Mouse (Mus musculus): Measurements from ENCODE around the gene Agrp. TPM values are rescaled to one million over a fixed set of nuclear protein-coding genes. Genes with fewer than 3 reads are reported as not detected.

Agrp gene
- polyA plus RNA-seq (2015; fragmentation: Nextera tagmentation; extraction: Ambion mirVana): 0.77 and 1.1 TPM in 2 replicates

DNA sequence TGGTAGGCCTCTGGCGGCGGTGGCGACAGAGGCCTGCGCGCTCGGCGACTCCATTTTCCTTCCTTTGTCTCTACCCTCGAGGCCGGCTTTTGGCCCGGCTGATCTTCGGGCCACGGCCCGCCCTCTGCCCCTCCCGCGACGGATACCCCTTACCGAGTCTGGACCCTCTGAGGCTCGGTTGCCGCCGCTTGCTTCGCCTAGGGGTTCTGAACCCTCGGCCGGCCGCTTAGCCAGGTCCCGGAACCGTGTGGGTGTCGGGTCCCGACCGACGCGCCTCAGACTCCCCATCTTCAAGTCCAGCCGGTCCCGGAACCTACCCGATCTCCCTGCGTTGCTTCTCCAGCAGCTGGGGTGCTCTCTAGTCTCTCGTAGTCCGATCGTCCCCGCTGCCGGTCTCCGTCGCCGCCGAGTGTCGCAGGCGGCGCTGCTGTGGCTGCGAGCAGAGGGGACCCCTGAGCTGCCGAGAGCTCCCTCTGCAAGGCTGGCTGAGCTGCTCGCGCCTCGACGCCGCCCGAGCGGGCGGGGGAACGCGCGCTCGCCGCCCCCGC, at the start of gene Agrp:
Gene Agrp (minus strand): TSS at position 431 of the 548 bp plus-strand sequence.
- ATAC-seq (ENCODE audit: insufficient read depth, low FRiP score, low read depth): peak; percentile 5; the same call in 1 of the 2 replicates

DNA sequence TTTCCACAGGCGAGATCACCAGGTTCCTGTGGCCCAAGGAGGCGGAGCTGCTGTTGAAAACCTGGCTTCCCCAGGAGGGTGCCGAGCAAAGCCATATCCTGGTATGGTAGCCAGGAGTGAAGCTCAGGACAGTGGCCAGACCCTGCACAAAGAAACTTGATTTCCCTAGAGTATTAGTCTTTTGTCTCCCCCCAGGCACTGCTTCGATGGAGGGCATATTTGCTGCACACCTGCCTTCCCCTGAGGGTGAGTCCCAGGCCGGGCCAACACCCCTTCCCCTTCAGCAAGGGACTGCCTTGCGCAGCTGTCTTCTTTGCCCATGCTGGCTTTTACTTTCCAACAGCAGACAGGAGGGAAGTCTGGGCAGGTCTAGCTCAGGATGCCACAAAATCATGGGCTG, 49.4 kb upstream of the Agrp start:
- Histone ChIP-seq H3K4me1 (peaks cover 7% of the 10 kb centered on the region), H3K4me2 (no peak overlapping the region), H3K9ac (no peak overlapping the region), H3K36me3 (peaks cover 8% of the 10 kb centered on the region), H3K27me3 (replicated peaks) (no peaks in the 10 kb centered on the region), H3K4me3 (replicated peaks) (no peak overlapping the region), H3K27ac (no peak overlapping the region), H3K9me3 (no peaks in the 10 kb centered on the region)
- ATAC-seq (ENCODE audit: insufficient read depth, low FRiP score, low read depth): no peak
- WGBS: 63% methylated on average over 6 of the region's 6 CpGs

More for the DNA sequence above, at the start of gene Agrp:
- Histone ChIP-seq H3K4me3 (replicated peaks) (peak within 1 kb of the TSS; percentile 89), H3K9ac (peak within 1 kb of the TSS; percentile 97), H3K27ac (peak within 1 kb of the TSS; percentile 100), H3K36me3 (no peaks in the 10 kb centered on the region), H3K27me3 (replicated peaks) (no peaks in the 10 kb centered on the region), H3K9me3 (no peaks in the 10 kb centered on the region), H3K4me1 (peaks cover 19% of the 10 kb centered on the region), H3K4me2 (peak within 1 kb of the TSS; percentile 92)
- 0% methylated on average over 63 of the region's 63 CpGs for WGBS

DNA sequence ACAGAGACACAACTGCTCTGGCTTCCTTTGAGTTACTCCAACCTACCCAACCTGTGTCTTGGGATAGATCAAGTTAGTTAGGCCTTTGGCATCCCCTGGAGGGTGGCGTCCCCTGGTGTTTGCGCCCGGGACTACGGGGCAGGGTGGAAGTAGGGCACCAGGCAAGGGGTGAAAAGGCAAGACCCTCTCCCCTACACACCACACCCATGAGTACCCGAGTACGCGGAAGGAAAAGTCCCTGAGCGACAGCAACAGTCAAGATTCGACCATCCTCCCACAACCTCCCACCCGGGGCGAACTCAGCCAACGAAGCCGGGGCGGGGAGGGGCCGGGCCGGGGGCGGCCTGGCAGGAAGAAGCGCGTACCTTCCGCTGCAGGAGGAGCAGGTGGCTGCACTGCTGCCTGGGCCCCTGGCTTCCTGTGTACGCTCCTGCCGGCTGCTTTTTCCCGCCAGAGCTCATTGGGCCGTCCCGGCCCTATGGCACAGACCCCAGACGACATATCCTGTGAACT, 48.7 kb upstream of the Agrp start, which contains the start of gene Carmil2:
Gene Carmil2 (plus strand): TSS at position 479 of the 513 bp plus-strand sequence.
- H3K9ac ChIP-seq: no peak within 1 kb of the TSS

DNA sequence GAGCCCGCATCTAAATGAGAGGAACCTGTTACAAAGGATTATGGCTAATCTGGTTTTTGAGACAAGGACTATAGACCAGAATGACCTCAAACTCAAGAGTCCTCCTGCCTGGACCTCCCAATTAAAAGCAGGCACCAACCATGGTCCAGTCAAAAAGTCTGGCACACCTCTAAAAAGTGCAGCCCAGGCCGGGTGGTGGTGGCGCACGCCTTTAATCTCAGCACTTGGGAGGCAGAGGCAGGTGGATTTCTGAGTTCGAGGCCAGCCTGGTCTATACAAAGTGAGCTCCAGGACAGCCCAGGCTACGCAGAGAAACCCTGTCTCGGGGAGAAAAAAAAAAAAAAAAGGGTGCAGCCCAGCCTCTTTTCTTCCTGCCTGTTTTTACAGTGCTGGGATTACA, 48.1 kb upstream of the Agrp start:
- Histone ChIP-seq H3K9me3 (no peaks in the 10 kb centered on the region), H3K36me3 (peaks cover 20% of the 10 kb centered on the region), H3K9ac (no peak overlapping the region), H3K4me3 (replicated peaks) (no peak overlapping the region), H3K27me3 (replicated peaks) (no peaks in the 10 kb centered on the region), H3K4me1 (peaks cover 7% of the 10 kb centered on the region), H3K27ac (no peak overlapping the region), H3K4me2 (peak overlapping the region; percentile 46; the same call in 1 of the 2 replicates)
- ATAC-seq (ENCODE audit: insufficient read depth, low FRiP score, low read depth): no peak
- 69% methylated on average over 7 of the region's 7 CpGs for WGBS

More for the DNA sequence above, 48.7 kb upstream of the Agrp start, which contains the start of gene Carmil2:
- Histone ChIP-seq H3K9me3 (no peaks in the 10 kb centered on the region), H3K4me2 (peak within 1 kb of the TSS; percentile 46), H3K27me3 (replicated peaks) (no peaks in the 10 kb centered on the region), H3K27ac (no peak within 1 kb of the TSS), H3K4me1 (peaks cover 7% of the 10 kb centered on the region), H3K36me3 (peaks cover 15% of the 10 kb centered on the region), H3K4me3 (replicated peaks) (peak within 1 kb of the TSS; percentile 17; the same call in 1 of the 2 replicates)
- peak; percentile 37; the same call in 1 of the 2 replicates for ATAC-seq (ENCODE audit: insufficient read depth, low FRiP score, low read depth)
- WGBS: 4% methylated on average over 25 of the region's 26 CpGs

DNA sequence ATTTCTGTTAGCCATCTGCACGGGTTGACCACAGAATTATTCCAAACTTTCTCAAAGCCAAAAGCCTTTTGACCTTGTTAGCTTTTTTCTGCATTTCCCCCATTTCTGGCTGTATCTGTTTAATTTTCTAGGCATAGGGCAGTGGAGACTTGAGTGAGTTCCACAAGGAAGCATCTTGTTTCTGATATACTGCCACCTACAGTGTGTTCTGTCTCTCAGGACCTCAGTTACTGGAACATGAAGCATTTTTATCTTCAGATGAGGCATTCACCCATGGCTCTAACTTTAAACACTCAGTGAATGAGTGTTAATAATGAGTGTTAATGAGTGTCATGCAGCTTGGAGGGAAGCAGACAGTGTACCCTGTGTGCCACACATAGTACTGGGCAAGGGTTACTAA, 40.7 kb upstream of the Agrp start:
- no peaks in the 10 kb centered on the region for H3K27me3 ChIP-seq (replicated peaks)
- H3K4me2 ChIP-seq: no peak overlapping the region
- no peak for ATAC-seq (ENCODE audit: insufficient read depth, low FRiP score, low read depth)
- H3K4me3 ChIP-seq (replicated peaks): no peak overlapping the region
- no peaks in the 10 kb centered on the region for H3K4me1 ChIP-seq
- WGBS: 79% methylated on average over 1 of the region's 1 CpGs
- H3K9ac ChIP-seq: no peak overlapping the region
- H3K9me3 ChIP-seq: no peaks in the 10 kb centered on the region
- H3K36me3 ChIP-seq: peaks cover 51% of the 10 kb centered on the region
- H3K27ac ChIP-seq: no peak overlapping the region

DNA sequence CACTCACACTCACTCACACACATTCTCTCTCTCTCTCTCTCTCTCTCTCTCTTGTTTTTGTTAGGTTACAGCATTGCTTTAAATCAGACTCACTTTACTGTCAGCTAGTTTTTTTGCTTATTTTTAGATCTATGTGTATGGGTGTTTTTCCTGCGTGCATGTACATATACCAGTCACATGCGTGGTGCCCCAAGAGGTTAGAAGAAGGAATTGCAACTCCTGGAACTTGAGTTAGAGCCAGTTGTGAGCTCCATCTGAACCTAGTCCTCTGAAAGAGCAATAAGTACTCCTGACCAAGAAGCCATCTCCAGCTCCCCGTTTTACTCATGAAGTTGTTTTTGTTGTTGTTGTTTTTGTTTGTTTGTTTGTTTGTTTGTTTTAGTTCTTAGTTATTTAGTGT, 24.0 kb upstream of the Agrp start:
- no peak overlapping the region for H3K27ac ChIP-seq
- no peaks in the 10 kb centered on the region for H3K9me3 ChIP-seq
- ATAC-seq (ENCODE audit: insufficient read depth, low FRiP score, low read depth): no peak
- H3K27me3 ChIP-seq (replicated peaks): no peaks in the 10 kb centered on the region
- WGBS: 77% methylated on average over 3 of the region's 3 CpGs
- no peak overlapping the region for H3K9ac ChIP-seq
- H3K36me3 ChIP-seq: peaks cover 19% of the 10 kb centered on the region
- no peak overlapping the region for H3K4me3 ChIP-seq (replicated peaks)
- no peak overlapping the region for H3K4me2 ChIP-seq
- H3K4me1 ChIP-seq: no peaks in the 10 kb centered on the region

DNA sequence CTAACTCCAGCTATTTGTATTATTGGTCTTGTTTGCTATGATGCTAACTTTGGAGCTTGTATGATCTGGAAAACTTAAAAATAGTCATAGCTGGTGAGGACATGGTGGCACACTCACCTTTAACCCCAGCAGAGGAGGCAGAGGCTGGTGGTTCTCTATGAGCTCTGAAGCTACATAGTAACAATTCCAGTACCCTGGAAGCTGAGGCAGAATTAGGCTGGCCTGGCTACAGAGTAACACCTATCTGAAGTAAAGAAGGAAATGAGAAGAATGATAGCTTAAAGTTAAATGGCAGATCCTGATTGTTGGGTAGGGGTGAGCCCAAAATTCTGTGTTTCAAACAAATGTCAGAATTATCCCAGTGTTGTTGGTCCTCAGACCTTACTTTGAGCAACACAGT, 20.4 kb upstream of the Agrp start:
- H3K27me3 ChIP-seq (replicated peaks): no peaks in the 10 kb centered on the region
- no peak overlapping the region for H3K9ac ChIP-seq
- no peak for ATAC-seq (ENCODE audit: insufficient read depth, low FRiP score, low read depth)
- H3K4me1 ChIP-seq: no peaks in the 10 kb centered on the region
- H3K9me3 ChIP-seq: no peaks in the 10 kb centered on the region
- peaks cover 7% of the 10 kb centered on the region; the same call in 1 of the 2 replicates for H3K36me3 ChIP-seq
- H3K4me2 ChIP-seq: no peak overlapping the region
- no peak overlapping the region for H3K27ac ChIP-seq
- no peak overlapping the region for H3K4me3 ChIP-seq (replicated peaks)

DNA sequence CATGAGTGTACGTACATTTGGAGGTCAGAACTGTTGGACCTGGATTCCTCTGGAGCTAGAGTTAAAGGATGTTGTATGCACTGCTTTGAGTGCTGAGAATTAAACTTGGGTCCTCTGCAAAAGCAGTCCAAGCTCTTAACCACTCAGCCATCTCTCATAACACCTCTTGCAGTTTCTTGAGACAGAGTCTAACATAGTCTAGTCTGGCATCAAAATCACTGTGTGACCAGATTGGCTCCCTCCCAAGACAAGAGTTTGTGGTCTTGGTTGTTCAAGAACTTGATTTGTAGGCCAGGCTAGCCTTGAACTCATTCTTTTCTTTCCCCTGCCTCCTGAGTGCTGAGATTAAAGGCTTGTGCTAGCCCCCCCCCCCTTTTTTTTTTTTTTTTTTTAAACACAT, 11.7 kb upstream of the Agrp start:
- Histone ChIP-seq H3K4me3 (replicated peaks) (no peak overlapping the region), H3K36me3 (peaks cover 20% of the 10 kb centered on the region), H3K9me3 (no peaks in the 10 kb centered on the region), H3K9ac (no peak overlapping the region), H3K4me1 (no peaks in the 10 kb centered on the region), H3K4me2 (no peak overlapping the region), H3K27ac (no peak overlapping the region), H3K27me3 (replicated peaks) (no peaks in the 10 kb centered on the region)
- 89% methylated on average over 1 of the region's 1 CpGs for WGBS
- no peak for ATAC-seq (ENCODE audit: insufficient read depth, low FRiP score, low read depth)

DNA sequence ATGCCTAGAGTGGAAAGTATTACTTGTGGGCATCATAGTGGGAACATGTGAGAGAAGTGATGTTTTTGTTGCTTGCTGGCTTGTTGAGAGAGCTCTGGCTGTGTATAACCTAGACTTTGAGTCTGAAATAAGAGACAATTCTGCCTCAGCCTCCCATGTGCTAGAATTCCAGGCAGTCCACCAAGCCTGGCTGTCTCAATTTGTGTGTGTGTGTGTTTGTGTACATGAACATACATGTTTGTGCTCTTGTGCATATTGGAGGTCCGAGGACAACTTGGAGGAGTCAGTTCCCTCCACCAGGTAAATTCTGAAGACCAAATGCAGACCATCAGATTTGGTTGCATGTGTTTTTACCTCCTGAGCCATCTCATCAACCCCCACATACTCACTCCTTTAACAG, 8.0 kb upstream of the Agrp start:
- H3K4me2 ChIP-seq: no peak overlapping the region
- H3K27ac ChIP-seq: no peak overlapping the region
- no peak for ATAC-seq (ENCODE audit: insufficient read depth, low FRiP score, low read depth)
- H3K36me3 ChIP-seq: peaks cover 18% of the 10 kb centered on the region
- no peaks in the 10 kb centered on the region for H3K9me3 ChIP-seq
- no peaks in the 10 kb centered on the region for H3K4me1 ChIP-seq
- H3K4me3 ChIP-seq (replicated peaks): no peak overlapping the region
- 90% methylated on average over 1 of the region's 1 CpGs for WGBS
- H3K27me3 ChIP-seq (replicated peaks): no peaks in the 10 kb centered on the region
- no peak overlapping the region for H3K9ac ChIP-seq

DNA sequence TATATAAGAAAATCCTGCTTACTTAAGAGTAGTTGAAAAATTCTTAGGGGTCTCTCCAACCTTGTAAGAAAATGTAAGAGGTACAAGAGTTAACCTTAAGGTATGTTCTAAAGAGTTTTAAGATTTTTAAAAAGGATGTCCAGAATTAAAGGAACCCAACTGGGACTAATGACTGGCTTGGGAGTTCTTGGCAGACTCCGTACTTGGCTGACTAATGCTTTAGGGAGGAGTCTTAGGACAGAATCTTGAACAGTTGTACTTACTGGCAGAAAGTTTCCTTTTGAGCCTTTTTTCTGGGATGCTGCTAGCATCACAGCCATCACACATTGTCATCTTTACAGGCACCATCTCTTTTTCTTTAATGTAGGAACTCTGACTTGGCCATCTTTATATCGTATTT, 3.3 kb upstream of the Agrp start:
- Histone ChIP-seq H3K9ac (no peak overlapping the region), H3K27ac (no peak overlapping the region), H3K4me3 (replicated peaks) (no peak overlapping the region), H3K4me2 (no peak overlapping the region), H3K27me3 (replicated peaks) (no peaks in the 10 kb centered on the region), H3K9me3 (no peaks in the 10 kb centered on the region), H3K4me1 (peaks cover 12% of the 10 kb centered on the region), H3K36me3 (peaks cover 9% of the 10 kb centered on the region; the same call in 1 of the 2 replicates)
- ATAC-seq (ENCODE audit: insufficient read depth, low FRiP score, low read depth): no peak
- WGBS: 60% methylated on average over 2 of the region's 2 CpGs

DNA sequence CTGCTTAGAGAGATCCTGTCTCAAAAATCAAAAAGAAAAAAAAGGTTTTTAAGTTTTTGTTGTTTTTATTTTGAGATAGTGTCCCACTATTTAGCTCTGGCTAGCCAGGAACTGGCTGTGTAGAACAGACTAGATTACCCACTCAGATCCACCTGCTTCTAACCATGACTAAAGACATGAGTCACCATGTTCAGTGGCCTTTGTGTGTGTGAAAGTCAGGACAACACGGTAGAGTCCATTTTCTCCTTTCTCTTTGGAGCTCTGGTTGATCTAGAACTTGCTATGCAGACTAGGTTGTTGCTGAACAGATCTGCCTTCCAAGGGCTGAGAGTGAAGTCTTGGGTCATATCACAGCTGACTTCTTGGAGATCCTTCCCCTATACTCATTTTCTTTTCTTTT, 2.6 kb upstream of the Agrp start:
- Histone ChIP-seq H3K4me2 (no peak overlapping the region), H3K4me1 (peaks cover 18% of the 10 kb centered on the region), H3K9me3 (no peaks in the 10 kb centered on the region), H3K27me3 (replicated peaks) (no peaks in the 10 kb centered on the region), H3K9ac (no peak overlapping the region), H3K27ac (0 out of 2 replicates have a peak overlapping the region, but pooled peaks have one; percentile 13), H3K36me3 (peaks cover 5% of the 10 kb centered on the region; the same call in 1 of the 2 replicates), H3K4me3 (replicated peaks) (no peak overlapping the region)
- WGBS: 63% methylated on average over 1 of the region's 1 CpGs
- no peak for ATAC-seq (ENCODE audit: insufficient read depth, low FRiP score, low read depth)

DNA sequence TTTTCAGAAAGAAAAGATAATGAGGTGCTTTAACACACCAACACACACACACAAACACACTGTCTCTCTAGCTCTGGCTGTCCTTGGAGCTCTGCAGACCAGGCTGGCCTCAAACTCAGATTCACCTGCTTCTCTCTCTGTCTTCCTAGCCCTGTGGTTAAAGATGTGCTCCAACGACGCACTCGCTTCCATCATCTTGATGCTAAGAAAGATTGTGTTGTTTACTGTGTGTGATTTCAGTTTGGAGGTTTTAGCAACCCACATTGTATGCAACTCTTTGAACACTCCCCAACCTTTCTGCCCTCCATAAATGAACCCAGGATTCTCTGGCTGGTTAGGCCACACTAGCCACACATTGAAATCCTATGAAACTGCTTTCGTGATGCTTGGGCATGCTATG, 1.3 kb upstream of the Agrp start:
- peak overlapping the region; percentile 73 for H3K4me2 ChIP-seq
- WGBS: 75% methylated on average over 4 of the region's 4 CpGs
- ATAC-seq (ENCODE audit: insufficient read depth, low FRiP score, low read depth): no peak
- H3K9me3 ChIP-seq: no peaks in the 10 kb centered on the region
- H3K9ac ChIP-seq: no peak overlapping the region
- no peaks in the 10 kb centered on the region for H3K27me3 ChIP-seq (replicated peaks)
- peaks cover 2% of the 10 kb centered on the region; the same call in 1 of the 2 replicates for H3K36me3 ChIP-seq
- H3K4me3 ChIP-seq (replicated peaks): peak overlapping the region; percentile 19; the same call in 1 of the 2 replicates
- peak overlapping the region; percentile 40; the same call in 1 of the 2 replicates for H3K27ac ChIP-seq
- peaks cover 19% of the 10 kb centered on the region for H3K4me1 ChIP-seq

Data from stomach, embryonic 15.5 days (tissue).